Mouse (Mus musculus) myocyte (in vitro differentiated cells): ENCODE results near the gene Uaca.

Experiments
- POLR2A ChIP-seq: IDR thresholded peaks from one replicate; pipeline ENCODE4 v1.6.1; 2011; ENCODE audit warnings: low read depth, mild to moderate bottlenecking, control low read depth, moderate library complexity; ENCODE audit not compliant: insufficient read length
- POLR2AphosphoS2 ChIP-seq: IDR thresholded peaks from one replicate; pipeline ENCODE4 v1.6.1; 2011; ENCODE audit warnings: low read depth, control low read depth; ENCODE audit not compliant: insufficient read length

DNA sequence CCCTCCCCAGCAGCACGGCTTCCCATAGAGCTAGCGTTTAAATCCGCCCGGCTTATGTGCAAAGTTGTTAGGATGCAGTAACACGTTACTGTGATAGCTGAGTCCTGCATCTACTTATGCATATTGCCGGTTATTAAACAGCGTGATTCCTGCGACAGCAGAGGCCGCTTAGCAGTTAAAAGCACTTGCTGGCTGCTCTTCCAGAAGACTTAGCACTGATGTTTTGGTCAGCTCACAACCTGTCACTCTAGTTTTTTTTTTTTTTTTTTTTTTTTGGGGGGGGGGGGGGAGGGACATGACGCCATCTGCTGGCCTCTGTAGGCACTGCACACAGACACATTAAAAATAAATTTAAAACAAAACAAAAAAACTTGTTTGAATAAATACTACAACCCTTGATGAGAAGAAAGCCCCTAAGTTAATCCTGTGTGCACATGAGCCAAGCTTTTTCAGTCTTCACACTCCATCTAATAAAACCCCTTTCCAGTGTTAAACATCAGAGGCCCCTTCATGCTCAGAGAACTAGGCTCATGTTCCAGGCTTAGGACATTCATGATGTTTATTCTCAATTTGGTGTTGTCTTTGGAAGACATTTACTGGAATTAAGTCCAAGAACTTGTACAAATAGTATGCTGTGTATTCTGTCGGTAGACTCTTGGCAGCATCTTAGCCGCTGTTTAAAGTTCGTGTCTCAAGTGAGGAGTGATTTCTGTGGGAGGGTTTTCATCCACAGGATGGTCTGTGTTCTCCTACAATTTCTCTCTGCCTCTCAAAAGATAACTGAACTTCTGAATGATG is 79.1 kb downstream of the Uaca start:
- TF ChIP-seq POLR2AphosphoS2 (no peak), POLR2A (no peak)
